In the genomic region with DNA sequence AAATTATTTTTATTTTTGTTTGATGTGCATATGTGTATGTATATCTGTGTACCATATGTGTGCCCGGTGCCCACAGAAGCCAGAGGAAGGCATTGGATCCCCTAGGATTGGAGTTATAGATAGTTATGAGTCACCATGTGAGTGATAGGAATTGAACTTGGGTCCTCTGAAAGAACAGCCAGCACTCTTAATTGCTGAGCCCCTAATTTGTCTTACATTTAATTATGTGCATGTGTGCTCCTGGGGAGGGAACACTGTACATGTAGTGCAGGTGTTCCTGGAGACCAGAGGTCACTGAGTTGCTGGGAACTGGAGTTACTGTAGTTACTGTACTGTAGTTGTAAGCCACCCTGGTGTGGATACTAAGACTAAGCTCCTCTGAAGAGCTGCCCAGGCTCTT, we compare ENCODE assay signal across 29 mouse cellular contexts. TPM values are rescaled to one million over a fixed set of nuclear protein-coding genes. Genes with fewer than 3 reads are reported as not detected.
"Had no signal": no experiment of that assay in that cellular context is flagged by ENCODE, and none has a peak within 500 bp of the region (broad histone marks: within the 10 kb centered on the region; RNA-seq: fewer than 3 reads in every experiment).

No protein-coding gene starts in this region.

- H3K36me3 ChIP-seq: embryonic facial prominence, embryonic 10.5 days; embryonic facial prominence, embryonic 12.5 days; embryonic facial prominence, embryonic 13.5 days; embryonic facial prominence, embryonic 15.5 days; forebrain, embryonic 10.5 days; forebrain, embryonic 12.5 days; forebrain, embryonic 15.5 days had no signal

- DNase-seq: cerebellum, adult 2 months; cerebellum, adult 8-10 months; cerebellum, adult 9-10 months; cerebellum, adult 9-11 months; cerebellum, postnatal 10 days; cerebellum, postnatal 14 days; cerebellum, postnatal 25 days; cerebellum, postnatal 36 days; embryo, embryonic 11 days; forebrain, postnatal 0 days; gastrocnemius, adult 2 months; gastrocnemius, postnatal 10 days; gastrocnemius, postnatal 14 days; gastrocnemius, postnatal 25 days; gastrocnemius, postnatal 36 days; heart, adult 18-20 months; heart, adult 2 months had no signal

- H3K4me3 ChIP-seq: embryonic facial prominence, embryonic 10.5 days; embryonic facial prominence, embryonic 12.5 days; embryonic facial prominence, embryonic 13.5 days; embryonic facial prominence, embryonic 15.5 days; erythroblast, embryonic 14.5 days; forebrain, embryonic 10.5 days; forebrain, embryonic 12.5 days; forebrain, embryonic 13.5 days; forebrain, embryonic 15.5 days; gastrocnemius, adult 2 months; heart, adult 2 months had no signal

- H3K27ac ChIP-seq: embryonic facial prominence, embryonic 10.5 days; embryonic facial prominence, embryonic 12.5 days; embryonic facial prominence, embryonic 13.5 days; embryonic facial prominence, embryonic 15.5 days; forebrain, embryonic 10.5 days; forebrain, embryonic 12.5 days; forebrain, embryonic 13.5 days; forebrain, embryonic 15.5 days; gastrocnemius, adult 2 months; heart, adult 2 months had no signal

- ATAC-seq: forebrain, embryonic 13.5 days; forebrain, embryonic 14.5 days; forebrain, embryonic 15.5 days; forebrain, embryonic 16.5 days; forebrain, postnatal 0 days had no signal

- H3K9me3 ChIP-seq: embryonic facial prominence, embryonic 10.5 days; embryonic facial prominence, embryonic 12.5 days; embryonic facial prominence, embryonic 13.5 days; embryonic facial prominence, embryonic 15.5 days; forebrain, embryonic 10.5 days; forebrain, embryonic 12.5 days; forebrain, embryonic 13.5 days; forebrain, embryonic 15.5 days had no signal

- H3K4me2 ChIP-seq: embryonic facial prominence, embryonic 12.5 days; embryonic facial prominence, embryonic 13.5 days; embryonic facial prominence, embryonic 15.5 days; forebrain, embryonic 12.5 days; forebrain, embryonic 13.5 days; forebrain, embryonic 15.5 days had no signal

- H3K9ac ChIP-seq: embryonic facial prominence, embryonic 12.5 days; embryonic facial prominence, embryonic 13.5 days; embryonic facial prominence, embryonic 15.5 days; forebrain, embryonic 12.5 days; forebrain, embryonic 13.5 days; forebrain, embryonic 15.5 days; forebrain, postnatal 0 days had no signal

RNA-seq across cellular contexts. Expression of gene Pcp4l1, which starts 4.7 kb away (rescaled TPM):
- polyA plus RNA-seq: erythroblast, embryonic 14.5 days had no signal

RNA-seq across cellular contexts. Expression of gene Nr1i3, which starts 13.0 kb away (rescaled TPM):
- total RNA-seq: forebrain, postnatal 0 days; gastrocnemius, adult 18-20 months; gastrocnemius, adult 2 months; gastrocnemius, postnatal 10 days; gastrocnemius, postnatal 14 days; gastrocnemius, postnatal 25 days; gastrocnemius, postnatal 36 days; heart, adult 18-20 months; heart, adult 2 months had no signal
- polyA plus RNA-seq: erythroblast, embryonic 14.5 days; heart, adult 2 months had no signal

RNA-seq across cellular contexts. Expression of gene Apoa2, which starts 24.1 kb away (rescaled TPM):
- total RNA-seq: gastrocnemius, postnatal 14 days; gastrocnemius, postnatal 25 days had no signal
